Mouse (Mus musculus): Measurements from ENCODE around the gene Tmem245. TPM values are rescaled to one million over a fixed set of nuclear protein-coding genes. Genes with fewer than 3 reads are reported as not detected.

The Tmem245 gene
- polyA plus RNA-seq, 1 experiment from 2014 or later, result 14.6 TPM

GRCm38 (mm10) chr4:56864417-56865001 is 82.7 kb downstream of the Tmem245 start:
- Histone ChIP-seq H3K4me1 (replicated peaks) (peaks cover 16% of the 10 kb centered on the region), H3K36me3 (no peaks in the 10 kb centered on the region; the same call in 1 of the 2 replicates), H3K9me3 (no peaks in the 10 kb centered on the region), H3K27ac (peak overlapping the region; percentile 87), H3K9ac (replicated peaks) (peak overlapping the region; percentile 85), H3K4me2 (peak overlapping the region; percentile 85), H3K27me3 (no peaks in the 10 kb centered on the region), H3K4me3 (replicated peaks) (peak overlapping the region; percentile 83)
- ATAC-seq (ENCODE audit: insufficient number of reproducible peaks, insufficient read depth, low FRiP score, low TSS enrichment, low read depth), result peak; percentile 50
- WGBS, result under 1% methylated on average over 49 of the region's 49 CpGs

GRCm38 (mm10) chr4:56864016-56864415 is 83.2 kb downstream of the Tmem245 start:
- peak overlapping the region; percentile 87 for H3K27ac ChIP-seq
- H3K4me1 ChIP-seq (replicated peaks), result peaks cover 16% of the 10 kb centered on the region
- peak overlapping the region; percentile 85 for H3K4me2 ChIP-seq
- no peak for ATAC-seq (ENCODE audit: insufficient number of reproducible peaks, insufficient read depth, low FRiP score, low TSS enrichment, low read depth)
- H3K9me3 ChIP-seq, result no peaks in the 10 kb centered on the region
- H3K27me3 ChIP-seq, result no peaks in the 10 kb centered on the region
- H3K36me3 ChIP-seq, result no peaks in the 10 kb centered on the region; the same call in 1 of the 2 replicates
- H3K4me3 ChIP-seq (replicated peaks), result peak overlapping the region; percentile 83
- 53% methylated on average over 4 of the region's 4 CpGs for WGBS
- H3K9ac ChIP-seq (replicated peaks), result peak overlapping the region; percentile 85

- Histone ChIP-seq H3K4me1 (replicated peaks) (peaks cover 16% of the 10 kb centered on the region), H3K36me3 (no peaks in the 10 kb centered on the region), H3K9me3 (no peaks in the 10 kb centered on the region), H3K27me3 (no peaks in the 10 kb centered on the region), H3K27ac (no peak overlapping the region), H3K9ac (replicated peaks) (no peak overlapping the region), H3K4me3 (replicated peaks) (no peak overlapping the region), H3K4me2 (no peak overlapping the region)
- no peak for ATAC-seq (ENCODE audit: insufficient number of reproducible peaks, insufficient read depth, low FRiP score, low TSS enrichment, low read depth)
- WGBS, result 96% methylated on average over 4 of the region's 4 CpGs
Measured at GRCm38 (mm10) chr4:56861551-56861950, 85.7 kb downstream of the Tmem245 start.

GRCm38 (mm10) chr4:56858733-56859132 is 88.5 kb downstream of the Tmem245 start:
- 77% methylated on average over 9 of the region's 9 CpGs for WGBS
- H3K4me3 ChIP-seq (replicated peaks), result no peak overlapping the region
- no peaks in the 10 kb centered on the region for H3K27me3 ChIP-seq
- no peak overlapping the region for H3K4me2 ChIP-seq
- no peaks in the 10 kb centered on the region for H3K36me3 ChIP-seq
- H3K9me3 ChIP-seq, result no peaks in the 10 kb centered on the region
- no peak overlapping the region for H3K27ac ChIP-seq
- no peak for ATAC-seq (ENCODE audit: insufficient number of reproducible peaks, insufficient read depth, low FRiP score, low TSS enrichment, low read depth)
- no peak overlapping the region for H3K9ac ChIP-seq (replicated peaks)
- H3K4me1 ChIP-seq (replicated peaks), result peaks cover 9% of the 10 kb centered on the region

GRCm38 (mm10) chr4:56856371-56856949 is 90.8 kb downstream of the Tmem245 start:
- Histone ChIP-seq H3K4me2 (no peak overlapping the region), H3K9me3 (no peaks in the 10 kb centered on the region)
- WGBS, result 87% methylated on average over 8 of the region's 8 CpGs

GRCm38 (mm10) chr4:56855935-56856334 is 91.3 kb downstream of the Tmem245 start:
- no peak for ATAC-seq (ENCODE audit: insufficient number of reproducible peaks, insufficient read depth, low FRiP score, low TSS enrichment, low read depth)
- H3K27ac ChIP-seq, result no peak overlapping the region
- no peaks in the 10 kb centered on the region for H3K9me3 ChIP-seq
- no peak overlapping the region for H3K9ac ChIP-seq (replicated peaks)
- no peak overlapping the region for H3K4me2 ChIP-seq
- no peaks in the 10 kb centered on the region for H3K36me3 ChIP-seq
- no peak overlapping the region for H3K4me3 ChIP-seq (replicated peaks)
- no peaks in the 10 kb centered on the region for H3K4me1 ChIP-seq (replicated peaks)
- H3K27me3 ChIP-seq, result no peaks in the 10 kb centered on the region
- 94% methylated on average over 5 of the region's 5 CpGs for WGBS

More at GRCm38 (mm10) chr4:56856371-56856949, 90.8 kb downstream of the Tmem245 start:
- no peak for ATAC-seq (ENCODE audit: insufficient number of reproducible peaks, insufficient read depth, low FRiP score, low TSS enrichment, low read depth)
- Histone ChIP-seq H3K36me3 (no peaks in the 10 kb centered on the region), H3K4me1 (replicated peaks) (no peaks in the 10 kb centered on the region), H3K27me3 (no peaks in the 10 kb centered on the region), H3K27ac (no peak overlapping the region), H3K9ac (replicated peaks) (no peak overlapping the region), H3K4me3 (replicated peaks) (no peak overlapping the region)

GRCm38 (mm10) chr4:56850724-56851123 is 96.5 kb downstream of the Tmem245 start:
- H3K27me3 ChIP-seq, result no peaks in the 10 kb centered on the region
- no peaks in the 10 kb centered on the region for H3K4me1 ChIP-seq (replicated peaks)
- no peak overlapping the region for H3K4me3 ChIP-seq (replicated peaks)
- H3K27ac ChIP-seq, result no peak overlapping the region
- H3K4me2 ChIP-seq, result no peak overlapping the region
- 37% methylated on average over 6 of the region's 6 CpGs for WGBS
- no peak overlapping the region for H3K9ac ChIP-seq (replicated peaks)
- ATAC-seq (ENCODE audit: insufficient number of reproducible peaks, insufficient read depth, low FRiP score, low TSS enrichment, low read depth), result no peak
- H3K9me3 ChIP-seq, result no peaks in the 10 kb centered on the region
- peaks cover 13% of the 10 kb centered on the region; the same call in 1 of the 2 replicates for H3K36me3 ChIP-seq

- Histone ChIP-seq H3K4me1 (replicated peaks) (no peaks in the 10 kb centered on the region), H3K4me3 (replicated peaks) (no peak overlapping the region), H3K9ac (replicated peaks) (no peak overlapping the region), H3K27me3 (no peaks in the 10 kb centered on the region), H3K27ac (no peak overlapping the region), H3K9me3 (peaks cover 7% of the 10 kb centered on the region), H3K4me2 (no peak overlapping the region), H3K36me3 (peaks cover 31% of the 10 kb centered on the region)
- ATAC-seq (ENCODE audit: insufficient number of reproducible peaks, insufficient read depth, low FRiP score, low TSS enrichment, low read depth), result no peak
- 88% methylated on average over 6 of the region's 6 CpGs for WGBS
Measured at GRCm38 (mm10) chr4:56848044-56848443, 99.2 kb downstream of the Tmem245 start.

- peaks cover 35% of the 10 kb centered on the region for H3K36me3 ChIP-seq
- no peak for ATAC-seq (ENCODE audit: insufficient number of reproducible peaks, insufficient read depth, low FRiP score, low TSS enrichment, low read depth)
- H3K4me1 ChIP-seq (replicated peaks), result no peaks in the 10 kb centered on the region
- no peaks in the 10 kb centered on the region for H3K27me3 ChIP-seq
- no peak overlapping the region for H3K4me3 ChIP-seq (replicated peaks)
- no peak overlapping the region for H3K4me2 ChIP-seq
- peaks cover 7% of the 10 kb centered on the region for H3K9me3 ChIP-seq
- 88% methylated on average over 3 of the region's 3 CpGs for WGBS
- no peak overlapping the region for H3K27ac ChIP-seq
- no peak overlapping the region for H3K9ac ChIP-seq (replicated peaks)
Measured at GRCm38 (mm10) chr4:56847400-56847799, 99.8 kb downstream of the Tmem245 start.

GRCm38 (mm10) chr4:56845896-56846533 is 101.2 kb downstream of the Tmem245 start:
- peaks cover 7% of the 10 kb centered on the region for H3K9me3 ChIP-seq
- ATAC-seq (ENCODE audit: insufficient number of reproducible peaks, insufficient read depth, low FRiP score, low TSS enrichment, low read depth), result no peak
- no peak overlapping the region for H3K27ac ChIP-seq
- no peaks in the 10 kb centered on the region for H3K4me1 ChIP-seq (replicated peaks)
- no peak overlapping the region for H3K9ac ChIP-seq (replicated peaks)
- 71% methylated on average over 12 of the region's 12 CpGs for WGBS
- H3K27me3 ChIP-seq, result no peaks in the 10 kb centered on the region
- H3K4me3 ChIP-seq (replicated peaks), result no peak overlapping the region
- no peak overlapping the region for H3K4me2 ChIP-seq
- H3K36me3 ChIP-seq, result peaks cover 38% of the 10 kb centered on the region

- 90% methylated on average over 4 of the region's 4 CpGs for WGBS
- Histone ChIP-seq H3K27me3 (no peaks in the 10 kb centered on the region), H3K9ac (replicated peaks) (no peak overlapping the region), H3K4me1 (replicated peaks) (no peaks in the 10 kb centered on the region), H3K36me3 (peaks cover 49% of the 10 kb centered on the region), H3K9me3 (peaks cover 7% of the 10 kb centered on the region), H3K27ac (no peak overlapping the region), H3K4me2 (no peak overlapping the region), H3K4me3 (replicated peaks) (no peak overlapping the region)
- no peak for ATAC-seq (ENCODE audit: insufficient number of reproducible peaks, insufficient read depth, low FRiP score, low TSS enrichment, low read depth)
Measured at GRCm38 (mm10) chr4:56844911-56845310, 102.3 kb downstream of the Tmem245 start.

Measured in limb, embryonic 12.5 days (tissue).